Mouse (Mus musculus) neural tube, embryonic 13.5 days (tissue): ENCODE measurements around the gene Tmub1. TPM values are rescaled to one million over a fixed set of nuclear protein-coding genes. Genes with fewer than 3 reads are reported as not detected.

ENCODE experiments used
- ATAC-seq: fragments of 200-750 bp; cut with Nextera tagmentation; 2 replicates; pipeline ENCODE4 v1.8.0; 2017; ENCODE audit warnings: low read depth, mild to moderate bottlenecking, moderate TSS enrichment, moderate library complexity
- H3K27ac ChIP-seq: fragments of 300-500 bp; sonication (generic); replicated peaks from 2 replicates; pipeline ENCODE4 v1.5.1; 2015; ENCODE audit warnings: moderate library complexity, mild to moderate bottlenecking, inconsistent platforms
- H3K27me3 ChIP-seq: fragments of 300-500 bp; sonication (generic); 2 replicates; pipeline ENCODE4 v1.6.1; 2015; ENCODE audit warnings: mild to moderate bottlenecking, inconsistent platforms
- H3K36me3 ChIP-seq: fragments of 300-500 bp; sonication (generic); 2 replicates; pipeline ENCODE4 v1.6.1; 2015; ENCODE audit warnings: mild to moderate bottlenecking, inconsistent platforms
- H3K4me1 ChIP-seq: fragments of 300-500 bp; sonication (generic); replicated peaks from 2 replicates; pipeline ENCODE4 v1.6.1; 2015; ENCODE audit warnings: inconsistent platforms
- H3K4me2 ChIP-seq: fragments of 300-500 bp; sonication (generic); 2 replicates; pipeline ENCODE4 v1.6.1; 2015; ENCODE audit warnings: inconsistent platforms, mild to moderate bottlenecking, moderate library complexity
- H3K4me3 ChIP-seq: fragments of 300-500 bp; sonication (generic); 2 replicates; pipeline ENCODE4 v1.5.1; 2015; ENCODE audit warnings: mild to moderate bottlenecking, inconsistent platforms
- H3K9ac ChIP-seq: fragments of 300-500 bp; sonication (generic); 2 replicates; pipeline ENCODE4 v1.6.1; 2015; ENCODE audit warnings: moderate library complexity, mild to moderate bottlenecking, inconsistent platforms
- H3K9me3 ChIP-seq: fragments of 300-500 bp; sonication (generic); 2 replicates; pipeline ENCODE4 v1.6.1; 2016; ENCODE audit warnings: inconsistent platforms
- WGBS: fragments of 180-500 bp; shearing (Covaris S2); methylation state at CpG from one replicate; pipeline ENCODE4 v1.1.7; 2015; 5-methylcytosine and 5-hydroxymethylcytosine counted together
- polyA plus RNA-seq: library from polyadenylated mRNA; unstranded; fragments of >200 nt; fragmentation: Nextera tagmentation; extraction: Ambion mirVana; gene quantifications from 2 replicates; pipeline ENCODE4 v1.2.1, GENCODE M21; 2015

Tmub1 gene
- polyA plus RNA-seq, 1 experiment from 2014 or later = 51.2 TPM

GRCm38 (mm10) chr5:24416222-24416736 is 31.4 kb downstream of the Tmub1 start:
- Histone ChIP-seq H3K27ac (no peak overlapping the region), H3K9me3 (no peaks in the 10 kb centered on the region), H3K4me2 (peak overlapping the region; percentile 26), H3K27me3 (no peaks in the 10 kb centered on the region), H3K9ac (0 out of 2 replicates have a peak overlapping the region, but pooled peaks have one; percentile 34), H3K4me3 (no peak overlapping the region), H3K36me3 (peaks cover 36% of the 10 kb centered on the region), H3K4me1 (peaks cover 21% of the 10 kb centered on the region)
- WGBS = 4% methylated on average over 21 of the region's 21 CpGs
- ATAC-seq = peak; percentile 74

DNA sequence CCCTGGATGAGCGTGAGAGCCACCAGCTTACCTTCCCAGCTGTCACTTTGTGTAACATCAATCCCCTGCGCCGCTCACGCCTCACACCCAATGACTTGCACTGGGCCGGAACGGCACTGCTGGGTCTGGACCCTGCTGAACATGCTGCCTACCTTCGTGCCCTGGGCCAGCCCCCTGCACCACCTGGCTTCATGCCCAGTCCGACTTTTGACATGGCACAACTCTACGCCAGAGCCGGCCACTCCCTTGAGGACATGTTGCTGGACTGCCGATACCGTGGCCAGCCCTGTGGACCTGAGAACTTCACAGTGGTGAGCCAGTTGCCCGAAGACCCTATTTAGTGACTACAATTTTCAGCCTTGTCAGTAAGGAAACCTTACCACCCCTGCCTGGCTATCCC is 33.7 kb downstream of the Tmub1 start:
- H3K4me1 ChIP-seq = peaks cover 21% of the 10 kb centered on the region
- ATAC-seq = no peak
- no peaks in the 10 kb centered on the region for H3K9me3 ChIP-seq
- no peak overlapping the region for H3K4me3 ChIP-seq
- no peaks in the 10 kb centered on the region for H3K27me3 ChIP-seq
- no peak overlapping the region for H3K27ac ChIP-seq
- WGBS = 83% methylated on average over 13 of the region's 13 CpGs
- no peak overlapping the region for H3K4me2 ChIP-seq
- H3K9ac ChIP-seq = no peak overlapping the region
- peaks cover 16% of the 10 kb centered on the region for H3K36me3 ChIP-seq

DNA sequence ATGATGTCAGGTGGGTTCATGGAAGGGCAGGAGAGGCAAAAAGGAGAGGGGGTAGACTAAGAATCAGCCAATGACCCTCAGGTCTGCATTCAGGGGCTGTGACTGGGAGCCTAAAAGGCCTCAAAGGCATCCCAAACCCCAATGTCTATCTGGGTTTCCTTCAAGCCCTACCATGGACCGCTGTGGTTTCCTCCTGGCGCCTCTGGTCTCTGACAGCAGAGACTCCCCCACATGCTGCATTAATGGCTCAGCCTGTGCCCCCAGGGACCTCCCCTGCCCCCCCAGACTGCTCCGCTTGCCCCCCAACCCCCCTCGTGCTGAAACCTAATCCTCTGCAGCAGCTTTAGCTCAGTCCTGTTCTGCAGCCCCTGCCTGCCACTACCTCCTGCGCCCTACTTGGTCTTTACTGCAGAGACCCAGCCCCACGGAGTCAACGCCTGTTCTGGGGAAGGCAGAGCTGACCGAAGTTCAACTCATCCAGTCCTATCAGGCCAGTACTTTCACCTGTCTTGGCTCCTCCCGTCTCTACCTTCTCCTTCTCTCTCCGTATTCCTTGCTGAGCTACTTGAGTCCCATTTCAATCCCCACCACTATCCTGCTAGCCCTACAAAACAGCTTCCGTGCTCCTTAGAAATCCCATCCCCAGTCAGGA is 34.5 kb downstream of the Tmub1 start, which contains the start of gene Asic3:
TSS of gene Asic3 (plus strand) at position 351 of the 652 bp plus-strand sequence.
- WGBS = 56% methylated on average over 11 of the region's 11 CpGs
- Histone ChIP-seq H3K9ac (no peak within 1 kb of the TSS), H3K9me3 (no peaks in the 10 kb centered on the region), H3K36me3 (peaks cover 15% of the 10 kb centered on the region), H3K27me3 (no peaks in the 10 kb centered on the region), H3K4me1 (peaks cover 21% of the 10 kb centered on the region), H3K4me3 (no peak within 1 kb of the TSS), H3K27ac (0 out of 2 replicates have a peak within 1 kb of the TSS, but pooled peaks have one; percentile 42), H3K4me2 (no peak within 1 kb of the TSS)
- ATAC-seq = no peak

- 95% methylated on average over 2 of the region's 2 CpGs for WGBS
- Histone ChIP-seq H3K27ac (no peak overlapping the region), H3K4me2 (no peak overlapping the region), H3K36me3 (peaks cover 20% of the 10 kb centered on the region), H3K4me3 (no peak overlapping the region), H3K4me1 (peaks cover 21% of the 10 kb centered on the region), H3K9me3 (no peaks in the 10 kb centered on the region), H3K9ac (no peak overlapping the region), H3K27me3 (no peaks in the 10 kb centered on the region)
- ATAC-seq = no peak
Observed at GRCm38 (mm10) chr5:24412063-24412462, 35.6 kb downstream of the Tmub1 start.

- H3K9me3 ChIP-seq = no peaks in the 10 kb centered on the region
- 78% methylated on average over 2 of the region's 2 CpGs for WGBS
- no peak overlapping the region for H3K4me3 ChIP-seq
- no peak overlapping the region for H3K4me2 ChIP-seq
- peaks cover 9% of the 10 kb centered on the region; the same call in 1 of the 2 replicates for H3K4me1 ChIP-seq
- no peak overlapping the region for H3K27ac ChIP-seq
- no peak overlapping the region for H3K9ac ChIP-seq
- H3K27me3 ChIP-seq = no peaks in the 10 kb centered on the region
- peaks cover 41% of the 10 kb centered on the region for H3K36me3 ChIP-seq
- no peak for ATAC-seq
Observed at GRCm38 (mm10) chr5:24409466-24409865, 38.2 kb downstream of the Tmub1 start.

DNA sequence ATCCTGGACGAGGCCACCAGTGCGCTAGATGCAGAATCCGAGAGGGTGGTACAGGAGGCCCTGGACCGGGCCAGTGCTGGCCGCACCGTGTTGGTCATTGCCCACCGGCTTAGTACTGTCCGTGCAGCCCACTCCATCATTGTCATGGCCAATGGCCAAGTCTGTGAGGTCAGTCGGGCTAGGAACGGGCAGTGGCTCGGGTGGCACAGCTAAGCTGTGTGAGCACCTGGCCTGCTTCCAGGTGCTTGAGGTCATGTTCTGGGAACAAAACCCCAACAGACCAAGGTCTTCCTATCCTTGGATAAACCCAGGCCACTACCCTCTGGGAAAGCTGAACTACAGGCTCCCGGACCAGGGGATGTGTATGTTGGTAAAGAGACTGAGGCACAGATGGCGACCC is 39.0 kb downstream of the Tmub1 start:
- H3K36me3 ChIP-seq = peaks cover 48% of the 10 kb centered on the region
- no peak overlapping the region for H3K4me3 ChIP-seq
- ATAC-seq = no peak
- WGBS = 93% methylated on average over 13 of the region's 13 CpGs
- H3K9me3 ChIP-seq = no peaks in the 10 kb centered on the region
- H3K4me2 ChIP-seq = no peak overlapping the region
- H3K27ac ChIP-seq = no peak overlapping the region
- peaks cover 9% of the 10 kb centered on the region; the same call in 1 of the 2 replicates for H3K4me1 ChIP-seq
- H3K27me3 ChIP-seq = no peaks in the 10 kb centered on the region
- no peak overlapping the region for H3K9ac ChIP-seq

GRCm38 (mm10) chr5:24405389-24405876 is 42.2 kb downstream of the Tmub1 start:
- H3K27ac ChIP-seq = no peak overlapping the region
- no peak overlapping the region for H3K4me3 ChIP-seq
- WGBS = 66% methylated on average over 3 of the region's 3 CpGs
- ATAC-seq = no peak
- H3K4me2 ChIP-seq = no peak overlapping the region
- H3K36me3 ChIP-seq = peaks cover 79% of the 10 kb centered on the region
- no peaks in the 10 kb centered on the region for H3K27me3 ChIP-seq
- H3K4me1 ChIP-seq = peaks cover 7% of the 10 kb centered on the region; the same call in 1 of the 2 replicates
- no peaks in the 10 kb centered on the region for H3K9me3 ChIP-seq
- no peak overlapping the region for H3K9ac ChIP-seq

GRCm38 (mm10) chr5:24404594-24405360 is 42.9 kb downstream of the Tmub1 start:
- peaks cover 85% of the 10 kb centered on the region for H3K36me3 ChIP-seq
- 78% methylated on average over 6 of the region's 6 CpGs for WGBS
- no peaks in the 10 kb centered on the region for H3K9me3 ChIP-seq
- no peak overlapping the region for H3K4me2 ChIP-seq
- no peak overlapping the region for H3K4me3 ChIP-seq
- H3K27me3 ChIP-seq = no peaks in the 10 kb centered on the region
- H3K4me1 ChIP-seq = peaks cover 7% of the 10 kb centered on the region; the same call in 1 of the 2 replicates
- no peak for ATAC-seq
- H3K9ac ChIP-seq = no peak overlapping the region
- no peak overlapping the region for H3K27ac ChIP-seq

DNA sequence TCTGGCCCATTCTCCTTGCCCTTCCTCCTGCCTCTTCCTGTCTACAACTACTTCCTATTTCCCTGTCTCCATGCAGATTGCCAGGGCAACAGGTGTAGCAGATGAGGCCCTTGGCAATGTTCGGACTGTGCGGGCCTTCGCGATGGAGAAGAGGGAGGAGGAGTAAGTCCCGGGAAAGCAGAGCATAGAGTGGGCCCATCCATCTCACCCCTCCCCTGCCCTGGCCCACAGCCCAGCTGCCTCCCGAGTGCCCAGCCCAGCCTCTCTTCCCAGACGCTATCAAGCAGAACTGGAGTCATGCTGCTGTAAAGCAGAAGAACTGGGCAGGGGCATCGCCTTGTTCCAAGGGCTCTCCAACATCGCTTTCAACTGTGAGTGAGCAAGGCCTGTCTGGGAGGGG is 45.7 kb downstream of the Tmub1 start:
- Histone ChIP-seq H3K36me3 (peaks cover 65% of the 10 kb centered on the region), H3K27ac (no peak overlapping the region)
- WGBS = 56% methylated on average over 9 of the region's 9 CpGs

DNA sequence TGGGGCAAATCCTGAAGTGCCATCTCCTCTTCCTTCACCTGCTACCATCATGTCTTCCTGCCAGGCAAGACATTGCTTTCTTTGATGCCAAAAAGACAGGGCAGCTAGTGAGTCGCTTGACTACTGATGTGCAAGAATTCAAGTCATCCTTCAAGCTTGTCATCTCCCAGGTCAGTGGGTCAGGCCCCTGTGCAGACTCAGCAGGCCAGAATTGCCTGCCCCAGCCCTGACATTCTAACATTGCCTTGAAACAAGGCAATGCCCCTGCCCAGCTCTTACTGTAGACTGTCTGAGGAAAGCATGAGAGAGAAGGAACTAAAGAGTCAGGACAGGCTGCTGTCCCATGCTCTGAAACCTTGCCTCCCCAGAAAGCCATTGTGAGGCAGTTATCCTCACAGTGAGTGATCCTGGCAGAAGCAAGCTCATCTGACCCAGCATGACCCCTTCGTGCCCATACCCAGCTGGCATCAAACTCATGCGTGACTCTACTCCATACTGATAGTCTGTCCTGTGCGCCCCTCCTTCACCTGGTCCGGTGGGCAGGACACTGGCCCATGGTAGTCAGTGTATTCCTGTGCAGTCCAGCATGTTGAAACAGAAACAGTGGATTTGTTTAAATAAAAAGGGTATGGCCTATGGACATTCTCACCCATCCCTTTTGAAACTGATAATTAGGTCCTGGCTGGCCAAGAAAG is 46.6 kb downstream of the Tmub1 start:
- no peak overlapping the region for H3K9ac ChIP-seq
- no peak overlapping the region for H3K4me2 ChIP-seq
- H3K9me3 ChIP-seq = no peaks in the 10 kb centered on the region
- WGBS = 92% methylated on average over 5 of the region's 5 CpGs
- ATAC-seq = no peak
- H3K36me3 ChIP-seq = peaks cover 60% of the 10 kb centered on the region
- H3K27me3 ChIP-seq = no peaks in the 10 kb centered on the region
- H3K4me1 ChIP-seq = peaks cover 7% of the 10 kb centered on the region; the same call in 1 of the 2 replicates
- no peak overlapping the region for H3K4me3 ChIP-seq
- H3K27ac ChIP-seq = no peak overlapping the region

More for the DNA sequence above, 45.7 kb downstream of the Tmub1 start:
- no peaks in the 10 kb centered on the region for H3K9me3 ChIP-seq
- peaks cover 7% of the 10 kb centered on the region; the same call in 1 of the 2 replicates for H3K4me1 ChIP-seq
- peak; percentile 63; the same call in 1 of the 2 replicates for ATAC-seq
- no peak overlapping the region for H3K9ac ChIP-seq
- no peak overlapping the region for H3K4me2 ChIP-seq
- no peak overlapping the region for H3K4me3 ChIP-seq
- H3K27me3 ChIP-seq = no peaks in the 10 kb centered on the region

DNA sequence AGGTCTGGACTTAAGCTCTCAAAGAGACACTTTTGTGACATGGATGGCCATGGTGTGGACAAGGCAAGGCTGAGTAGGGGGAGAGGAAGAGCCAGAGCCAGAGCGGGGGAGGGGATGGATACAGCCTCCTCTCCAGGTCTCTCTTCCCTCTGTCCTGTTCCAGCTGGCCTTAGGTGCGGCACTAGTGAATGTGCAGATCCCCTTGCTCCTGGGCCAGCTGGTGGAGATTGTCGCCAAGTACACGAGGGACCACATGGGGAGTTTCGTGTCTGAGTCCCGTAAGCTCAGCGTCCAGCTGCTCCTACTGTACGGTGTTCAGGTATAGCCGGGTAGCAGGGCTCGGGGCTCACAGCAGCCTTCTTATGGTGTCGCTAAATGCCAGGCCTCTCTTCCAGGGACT is 47.3 kb downstream of the Tmub1 start:
- H3K27ac ChIP-seq = no peak overlapping the region
- no peak for ATAC-seq
- peaks cover 54% of the 10 kb centered on the region for H3K36me3 ChIP-seq
- no peak overlapping the region for H3K9ac ChIP-seq
- no peaks in the 10 kb centered on the region for H3K27me3 ChIP-seq
- no peak overlapping the region for H3K4me3 ChIP-seq
- H3K4me2 ChIP-seq = no peak overlapping the region
- H3K9me3 ChIP-seq = no peaks in the 10 kb centered on the region
- 88% methylated on average over 11 of the region's 11 CpGs for WGBS
- H3K4me1 ChIP-seq = peaks cover 7% of the 10 kb centered on the region; the same call in 1 of the 2 replicates
